Mouse (Mus musculus) heart, adult 2 months (tissue): ENCODE data around the gene Pnpla5. TPM values are rescaled to one million over a fixed set of nuclear protein-coding genes. Genes with fewer than 3 reads are reported as not detected.

Experiments
- DNase-seq, 2 experiments: peaks; one replicate each; pipeline ENCODE4 v3.0.0; 2021
- H3K27ac ChIP-seq: fragments of 200-600 bp; 2 replicates; pipeline ENCODE4 v1.8.1; 2022
- H3K27me3 ChIP-seq: fragments of 200-500 bp; 2 replicates; pipeline ENCODE4 v1.6.1; 2012; ENCODE audit warnings: mild to moderate bottlenecking, low read length, inconsistent platforms, mixed read lengths; ENCODE audit not compliant: control insufficient read depth, insufficient read depth
- H3K36me3 ChIP-seq: fragments of 200-500 bp; 2 replicates; pipeline ENCODE4 v1.6.1; 2012; ENCODE audit warnings: low read length, inconsistent platforms; ENCODE audit not compliant: control insufficient read depth, insufficient read depth
- H3K4me1 ChIP-seq: fragments of 200-500 bp; 2 replicates; pipeline ENCODE4 v1.6.1; 2011; ENCODE audit warnings: low read length; ENCODE audit not compliant: control insufficient read depth, insufficient read depth
- H3K4me3 ChIP-seq: fragments of 200-600 bp; 2 replicates; pipeline ENCODE4 v1.8.1; 2022
- H3K79me2 ChIP-seq: fragments of 200-500 bp; replicated peaks from 2 replicates; pipeline ENCODE4 v1.6.1; 2012; ENCODE audit warnings: mild to moderate bottlenecking, inconsistent platforms, low read length, moderate library complexity, mixed read lengths; ENCODE audit not compliant: control insufficient read depth, insufficient read depth
- H3K9ac ChIP-seq: fragments of 200-500 bp; 2 replicates; pipeline ENCODE4 v1.6.1; 2012; ENCODE audit warnings: low read depth, mild to moderate bottlenecking, control low read depth, inconsistent platforms, low read length, mixed read lengths
- CTCF ChIP-seq: fragments of 200-600 bp; IDR thresholded peaks from 2 replicates; pipeline ENCODE4 v1.8.1; 2022; ENCODE audit warnings: antibody characterized with exemption, mild to moderate bottlenecking, moderate library complexity
- EP300 ChIP-seq: fragments of 200-500 bp; IDR thresholded peaks from 2 replicates; pipeline ENCODE4 v1.6.1; 2011; ENCODE audit warnings: low read depth, low read length, control low read depth; ENCODE audit not compliant: insufficient read depth
- POLR2A ChIP-seq: fragments of 200-500 bp; IDR thresholded peaks from 2 replicates; pipeline ENCODE4 v1.6.1; 2011; ENCODE audit warnings: mild to moderate bottlenecking, low read depth, low read length, control low read depth; ENCODE audit not compliant: insufficient read depth
- WGBS: fragments of 180-500 bp; shearing (Covaris S2); methylation state at CpG from one replicate; pipeline ENCODE4 v1.1.7; 2018; 5-methylcytosine and 5-hydroxymethylcytosine counted together
- intact Hi-C: fragments of 180-260 bp; cut with DNase I; formaldehyde crosslinking; loops from one replicate; pipeline ENCODE4 v1.15.1; 2025
- polyA plus RNA-seq: library from polyadenylated mRNA; depleted of rRNA; stranded (reverse); fragments of >200 nt; gene quantifications from 2 replicates; pipeline ENCODE4 v1.2.3, GENCODE M21; 2012
- total RNA-seq, 2 experiments: library from RNA; stranded (reverse); gene quantifications; 2 replicates each; pipeline ENCODE4 v1.2.3; 2021

The Pnpla5 gene
- total and polyA plus RNA-seq, 3 experiments, result not detected

GRCm38 (mm10) chr15:84126447-84126846, 3.5 kb upstream of the Pnpla5 start:
- Histone ChIP-seq H3K27me3 (no peaks in the 10 kb centered on the region), H3K4me1 (no peaks in the 10 kb centered on the region; the same call in none of the 2 replicates), H3K36me3 (no peaks in the 10 kb centered on the region), H3K4me3 (no peak overlapping the region), H3K79me2 (no peaks in the 10 kb centered on the region), H3K9ac (no peak overlapping the region), H3K27ac (no peak overlapping the region)
- no peak for DNase-seq
- intact Hi-C loops, result no loop called here
- no peak for TF ChIP-seq CTCF
- no peak for TF ChIP-seq EP300
- TF ChIP-seq POLR2A, result no peak
- 56% methylated on average over 4 of the region's 4 CpGs for WGBS

DNA sequence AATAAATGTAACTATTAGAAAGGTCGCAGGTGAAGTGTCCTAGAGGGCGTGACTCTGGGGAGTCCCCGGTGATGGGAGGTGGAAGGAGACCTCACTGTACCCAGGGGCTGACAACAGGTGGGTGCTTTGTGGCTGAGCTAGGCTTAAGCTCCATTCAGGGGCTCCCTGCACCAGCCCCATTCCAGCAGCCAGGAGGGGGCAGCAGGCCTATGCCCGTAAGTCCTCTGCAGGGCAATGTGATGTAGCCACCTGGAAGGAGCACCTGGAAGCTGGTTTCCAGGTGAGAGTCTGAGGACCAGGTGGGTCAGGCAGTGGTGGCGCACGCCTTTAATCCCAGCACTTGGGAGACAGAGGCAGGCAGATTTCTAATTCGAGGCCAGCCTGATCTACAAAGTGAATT, 1.1 kb upstream of the Pnpla5 start:
- no peaks in the 10 kb centered on the region for H3K4me1 ChIP-seq
- no peak overlapping the region for H3K9ac ChIP-seq
- WGBS, result 53% methylated on average over 7 of the region's 7 CpGs
- intact Hi-C loops, result loop anchor here (5.0 kb wide), 2 partner anchors 43 to 488 kb away; partner anchors contain the start of gene Pnpla3
- H3K36me3 ChIP-seq, result no peaks in the 10 kb centered on the region
- H3K4me3 ChIP-seq, result no peak overlapping the region
- no peak for TF ChIP-seq EP300
- peak; percentile 61 for TF ChIP-seq CTCF
- no peak for TF ChIP-seq POLR2A
- peak in 1 of 2 experiments; percentile 26 for DNase-seq
- H3K27ac ChIP-seq, result no peak overlapping the region
- no peaks in the 10 kb centered on the region for H3K79me2 ChIP-seq
- H3K27me3 ChIP-seq, result no peaks in the 10 kb centered on the region

GRCm38 (mm10) chr15:84121036-84121435, 1.9 kb downstream of the Pnpla5 start:
- DNase-seq, result no peak
- no peak overlapping the region for H3K27ac ChIP-seq
- no peak overlapping the region for H3K9ac ChIP-seq
- H3K4me1 ChIP-seq, result no peaks in the 10 kb centered on the region
- H3K27me3 ChIP-seq, result no peaks in the 10 kb centered on the region
- H3K79me2 ChIP-seq, result no peaks in the 10 kb centered on the region
- intact Hi-C loops, result loop anchor here (5.0 kb wide), 2 partner anchors 46 to 491 kb away; partner anchors contain the start of gene Pnpla3
- TF ChIP-seq EP300 (no peak), CTCF (no peak), POLR2A (no peak)
- no peak overlapping the region for H3K4me3 ChIP-seq
- 57% methylated on average over 7 of the region's 7 CpGs for WGBS
- H3K36me3 ChIP-seq, result no peaks in the 10 kb centered on the region

- H3K4me1 ChIP-seq, result no peaks in the 10 kb centered on the region
- no peaks in the 10 kb centered on the region for H3K79me2 ChIP-seq
- peak; percentile 59 for TF ChIP-seq CTCF
- TF ChIP-seq EP300, result no peak
- TF ChIP-seq POLR2A, result no peak
- DNase-seq, result no peak
- no peak overlapping the region for H3K27ac ChIP-seq
- no peak overlapping the region for H3K9ac ChIP-seq
- no peaks in the 10 kb centered on the region for H3K27me3 ChIP-seq
- intact Hi-C loops, result loop anchor here (5.0 kb wide), 2 partner anchors 47 to 492 kb away; partner anchors contain the start of gene Pnpla3
- no peak overlapping the region for H3K4me3 ChIP-seq
- no peaks in the 10 kb centered on the region for H3K36me3 ChIP-seq
- 28% methylated on average over 6 of the region's 6 CpGs for WGBS
Observed at GRCm38 (mm10) chr15:84120612-84121011, 2.4 kb downstream of the Pnpla5 start.

GRCm38 (mm10) chr15:84116466-84116865, 6.5 kb downstream of the Pnpla5 start:
- H3K27ac ChIP-seq, result no peak overlapping the region
- no peaks in the 10 kb centered on the region for H3K4me1 ChIP-seq
- no peaks in the 10 kb centered on the region; the same call in 1 of the 2 replicates for H3K27me3 ChIP-seq
- no peaks in the 10 kb centered on the region for H3K79me2 ChIP-seq
- no peak for DNase-seq
- H3K36me3 ChIP-seq, result no peaks in the 10 kb centered on the region
- H3K9ac ChIP-seq, result no peak overlapping the region
- WGBS, result 90% methylated on average over 1 of the region's 1 CpGs
- intact Hi-C loops, result loop anchor here (5.0 kb wide), 1 partner anchor 516 kb away; no protein-coding TSS in a partner anchor
- H3K4me3 ChIP-seq, result no peak overlapping the region
- TF ChIP-seq CTCF (no peak), EP300 (no peak), POLR2A (no peak)

GRCm38 (mm10) chr15:84115727-84116126, 7.2 kb downstream of the Pnpla5 start:
- H3K27me3 ChIP-seq, result no peaks in the 10 kb centered on the region; the same call in 1 of the 2 replicates
- 40% methylated on average over 5 of the region's 5 CpGs for WGBS
- H3K79me2 ChIP-seq, result no peaks in the 10 kb centered on the region
- intact Hi-C loops, result loop anchor here (5.0 kb wide), 1 partner anchor 517 kb away; no protein-coding TSS in a partner anchor
- TF ChIP-seq EP300 (no peak), CTCF (peak; percentile 62)
- no peak overlapping the region for H3K27ac ChIP-seq
- no peaks in the 10 kb centered on the region for H3K36me3 ChIP-seq
- no peak overlapping the region for H3K9ac ChIP-seq
- H3K4me1 ChIP-seq, result no peaks in the 10 kb centered on the region
- no peak overlapping the region for H3K4me3 ChIP-seq
- no peak for DNase-seq
